24 mouse cellular contexts compared by ENCODE assay signal in genomic region chr6:115542341-115542740, GRCm38 (mm10). TPM values are rescaled to one million over a fixed set of nuclear protein-coding genes. Genes with fewer than 3 reads are reported as not detected.
DNase-seq lines count a peak whose midpoint lies in the region; ATAC-seq and TF ChIP-seq lines count a peak whose summit lies in the region.
"Had no signal": no experiment of that assay in that cellular context is flagged by ENCODE, and none has a peak within 500 bp of the region (broad histone marks: within the 10 kb centered on the region; RNA-seq: fewer than 3 reads in every experiment).

No protein-coding gene starts in this region.

- whole genome bisulfite sequencing in liver, adult 2 months = 32% methylated on average over 3 of the region's 3 CpGs
- WGBS in liver, embryonic 11.5 days = 68% methylated on average over 3 of the region's 3 CpGs
- 46% methylated on average over 3 of the region's 3 CpGs for WGBS in intestine, embryonic 16.5 days

- DNase-seq in liver, adult 2 months (ENCODE audit: extremely low read depth, low read depth, low spot score) = peak; percentile 17
- DNase-seq in liver, embryonic 11.5 days (ENCODE audit: low spot score) = no peak
- DNase-seq in 3T3-L1 (ENCODE audit: low read depth, low spot score) (peak; percentile 56), A20 (ENCODE audit: low read depth, low spot score) (peak; percentile 17)
- no peak for DNase-seq in right cerebral cortex, postnatal 14 days
- DNase-seq in ovary, postnatal 36 days (ENCODE audit: low spot score) = no peak
- DNase-seq: adrenal gland, postnatal 10 days; adrenal gland, postnatal 36 days; B cell, adult 2 months; cerebellum, adult 18-20 months; cerebellum, adult 9-10 months; cerebellum, postnatal 14 days; forebrain, postnatal 0 days; gastrocnemius, adult 2 months; gastrocnemius, postnatal 14 days; heart, adult 11 months had no signal

- H3K4me3 ChIP-seq in liver, adult 2 months (ENCODE audit: insufficient read depth, low read depth, low read length) = no peak overlapping the region
- H3K4me3 ChIP-seq in liver, embryonic 11.5 days (ENCODE audit: low read depth, low read length) = no peak overlapping the region
- no peak overlapping the region for H3K4me3 ChIP-seq in intestine, embryonic 16.5 days (ENCODE audit: low read length)
- H3K4me3 ChIP-seq: gastrocnemius, adult 2 months; hindbrain, embryonic 12.5 days; hindbrain, embryonic 15.5 days had no signal

- TF ChIP-seq POLR2A in liver, adult 2 months (IDR thresholded peaks at IDR 0.05; ENCODE audit: extremely low read depth, insufficient read depth, low read length) = no peak

- H3K4me2 ChIP-seq in liver, embryonic 11.5 days = no peak overlapping the region
- H3K4me2 ChIP-seq in intestine, embryonic 16.5 days (ENCODE audit: low read depth, low read length) = no peak overlapping the region
- H3K4me2 ChIP-seq: heart, embryonic 11.5 days; hindbrain, embryonic 12.5 days; hindbrain, embryonic 15.5 days had no signal

- no peaks in the 10 kb centered on the region for H3K27me3 ChIP-seq in liver, adult 2 months (ENCODE audit: control insufficient read depth, insufficient read depth, low read length)
- no peaks in the 10 kb centered on the region for H3K27me3 ChIP-seq in liver, embryonic 11.5 days (replicated peaks; ENCODE audit: control insufficient read depth, insufficient read depth, low read length)
- H3K27me3 ChIP-seq in intestine, embryonic 16.5 days (replicated peaks; ENCODE audit: control insufficient read depth, insufficient read depth, low read length) = no peaks in the 10 kb centered on the region
- H3K27me3 ChIP-seq: hindbrain, embryonic 12.5 days; hindbrain, embryonic 15.5 days; Patski had no signal

- H3K79me2 ChIP-seq in liver, adult 2 months (ENCODE audit: control insufficient read depth, insufficient read depth, low read length) = no peaks in the 10 kb centered on the region

- H3K36me3 ChIP-seq in liver, adult 2 months (ENCODE audit: control insufficient read depth, insufficient read depth, low read length) = no peaks in the 10 kb centered on the region
- H3K36me3 ChIP-seq in liver, embryonic 11.5 days (ENCODE audit: control insufficient read depth, insufficient read depth, low read length) = no peaks in the 10 kb centered on the region
- no peaks in the 10 kb centered on the region for H3K36me3 ChIP-seq in intestine, embryonic 16.5 days (ENCODE audit: control insufficient read depth, insufficient read depth, low read length)
- H3K36me3 ChIP-seq: hindbrain, embryonic 12.5 days; hindbrain, embryonic 15.5 days had no signal

- ATAC-seq in liver, embryonic 11.5 days (replicated peaks; ENCODE audit: low FRiP score) = no peak
- ATAC-seq in intestine, embryonic 16.5 days = no peak
- ATAC-seq: forebrain, embryonic 14.5 days; forebrain, postnatal 0 days had no signal

- no peak overlapping the region for H3K9ac ChIP-seq in liver, adult 2 months (ENCODE audit: low read depth, low read length)
- no peak overlapping the region for H3K9ac ChIP-seq in liver, embryonic 11.5 days (ENCODE audit: low read depth, low read length)
- H3K9ac ChIP-seq in intestine, embryonic 16.5 days (ENCODE audit: low read depth, low read length) = no peak overlapping the region
- H3K9ac ChIP-seq: forebrain, postnatal 0 days; hindbrain, embryonic 12.5 days; hindbrain, embryonic 15.5 days had no signal

- H3K27ac ChIP-seq in liver, adult 2 months (replicated peaks; ENCODE audit: insufficient read depth, low read depth, low read length) = peak overlapping the region; percentile 20; the same call in 1 of the 2 replicates
- H3K27ac ChIP-seq in liver, embryonic 11.5 days (ENCODE audit: low read depth, low read length) = no peak overlapping the region
- peak overlapping the region; percentile 37; the same call in 1 of the 2 replicates for H3K27ac ChIP-seq in intestine, embryonic 16.5 days (ENCODE audit: low read length)
- H3K27ac ChIP-seq: gastrocnemius, adult 2 months; hindbrain, embryonic 15.5 days had no signal

- H3K4me1 ChIP-seq in liver, adult 2 months (ENCODE audit: control insufficient read depth, insufficient read depth, low read length) = peaks cover 13% of the 10 kb centered on the region
- H3K4me1 ChIP-seq in liver, embryonic 11.5 days (replicated peaks; ENCODE audit: control insufficient read depth, insufficient read depth, low read length) = peaks cover 14% of the 10 kb centered on the region
- H3K4me1 ChIP-seq in intestine, embryonic 16.5 days (ENCODE audit: control insufficient read depth, insufficient read depth, low read length) = peaks cover 15% of the 10 kb centered on the region

- H3K9me3 ChIP-seq in liver, embryonic 11.5 days (ENCODE audit: control insufficient read depth, low read length) = no peaks in the 10 kb centered on the region
- H3K9me3 ChIP-seq in intestine, embryonic 16.5 days (ENCODE audit: control insufficient read depth, low read length) = no peaks in the 10 kb centered on the region
- H3K9me3 ChIP-seq: hindbrain, embryonic 12.5 days; hindbrain, embryonic 15.5 days had no signal

- no peak for TF ChIP-seq CTCF in liver, adult 2 months (IDR thresholded peaks at IDR 0.05; ENCODE audit: low read depth, low read length)

RNA-seq across cellular contexts. Expression of gene Tsen2, which starts 2.1 kb away (rescaled TPM):
- 4.1 and 5.6 TPM in 2 replicates for total RNA-seq in liver, adult 2 months (2014; rRNA removed)
- 2.8 and 3.4 TPM in 2 replicates for polyA plus RNA-seq in liver, adult 2 months (2012; rRNA removed)
- 33.1 and 36.8 TPM in 2 replicates for polyA plus RNA-seq in liver, embryonic 11.5 days (2014; fragmentation: Nextera tagmentation; extraction: Ambion mirVana)
- polyA plus RNA-seq in intestine, embryonic 16.5 days (2015; fragmentation: Nextera tagmentation; extraction: Ambion mirVana) = 22.6 and 25.5 TPM in 2 replicates

RNA-seq across cellular contexts. Expression of gene Mkrn2os, which starts 50.0 kb away (rescaled TPM):
- 19.2 and 19.5 TPM in 2 replicates for total RNA-seq in liver, adult 2 months (2014; rRNA removed)
- 25.4 and 29.3 TPM in 2 replicates for polyA plus RNA-seq in liver, adult 2 months (2012; rRNA removed)
- 5.6 and 6.3 TPM in 2 replicates for polyA plus RNA-seq in liver, embryonic 11.5 days (2014; fragmentation: Nextera tagmentation; extraction: Ambion mirVana)
- 51.3 and 56.2 TPM in 2 replicates for polyA plus RNA-seq in intestine, embryonic 16.5 days (2015; fragmentation: Nextera tagmentation; extraction: Ambion mirVana)
- total RNA-seq: adrenal gland, adult 18-20 months; adrenal gland, postnatal 36 days; hematopoietic stem cell, adult 5-6 weeks had no signal

RNA-seq across cellular contexts. Expression of gene Mkrn2, which starts 59.4 kb away (rescaled TPM):
- 18.9 and 19.9 TPM in 2 replicates for total RNA-seq in liver, adult 2 months (2014; rRNA removed)
- polyA plus RNA-seq in liver, adult 2 months (2012; rRNA removed) = 44.0 and 58.1 TPM in 2 replicates
- polyA plus RNA-seq in liver, embryonic 11.5 days (2014; fragmentation: Nextera tagmentation; extraction: Ambion mirVana) = 21.5 and 25.1 TPM in 2 replicates
- polyA plus RNA-seq in intestine, embryonic 16.5 days (2015; fragmentation: Nextera tagmentation; extraction: Ambion mirVana) = 25.6 and 25.9 TPM in 2 replicates

Comparison
In these comparisons a context has a peak if more than half of its experiments do, and no peak if none do; other contexts are left out.
1. DNase-seq: peak in liver, adult 2 months (single experiment), 3T3-L1 (single experiment) and A20 (single experiment); none in liver, embryonic 11.5 days (single experiment), right cerebral cortex, postnatal 14 days (single experiment) and ovary, postnatal 36 days (single experiment).